9 mouse cellular contexts compared by ENCODE assay signal in genomic region chr8:111729233-111730170, GRCm38 (mm10). TPM values are rescaled to one million over a fixed set of nuclear protein-coding genes. Genes with fewer than 3 reads are reported as not detected.
DNase-seq lines count a peak whose midpoint lies in the region; ATAC-seq lines count a peak whose summit lies in the region.
"Had no signal": no experiment of that assay in that cellular context is flagged by ENCODE, and none has a peak within 500 bp of the region (broad histone marks: within the 10 kb centered on the region; RNA-seq: fewer than 3 reads in every experiment).

No protein-coding gene starts in this region.

- no peaks in the 10 kb centered on the region for H3K36me3 ChIP-seq in neural tube, embryonic 12.5 days

- H3K4me2 ChIP-seq in neural tube, embryonic 12.5 days (replicated peaks) = peak overlapping the region; percentile 91

- H3K9me3 ChIP-seq in neural tube, embryonic 12.5 days = no peaks in the 10 kb centered on the region

- H3K4me1 ChIP-seq in neural tube, embryonic 12.5 days = peaks cover 74% of the 10 kb centered on the region

- H3K27me3 ChIP-seq in neural tube, embryonic 12.5 days (replicated peaks) = no peaks in the 10 kb centered on the region

- DNase-seq in cerebellum, adult 9-11 months = peak; percentile 36
- DNase-seq in cerebellum, adult 8-10 months = no peak
- no peak for DNase-seq in neural tube, embryonic 10.5 days (ENCODE audit: extremely low spot score, low spot score)
- peak; percentile 80 for DNase-seq in kidney, postnatal 10 days
- peak; percentile 70 for DNase-seq in testis, postnatal 14 days (ENCODE audit: low spot score)
- no peak for DNase-seq in left cerebral cortex, adult 9 months (ENCODE audit: low spot score in 2 of 2)
- no peak for DNase-seq in urinary bladder, postnatal 10 days (ENCODE audit: low spot score)
- DNase-seq: layer of hippocampus, postnatal 36 days had no signal

- no peak for ATAC-seq in neural tube, embryonic 12.5 days (ENCODE audit: low FRiP score, low read depth)

- H3K27ac ChIP-seq in neural tube, embryonic 12.5 days = no peak overlapping the region

- H3K9ac ChIP-seq in neural tube, embryonic 12.5 days = no peak overlapping the region

- WGBS in neural tube, embryonic 12.5 days = 68% methylated on average over 7 of the region's 7 CpGs

- no peak overlapping the region for H3K4me3 ChIP-seq in neural tube, embryonic 12.5 days

RNA-seq across cellular contexts. Expression of gene Bcar1, which starts 14.1 kb away (rescaled TPM):
- polyA plus RNA-seq in neural tube, embryonic 12.5 days (2016; fragmentation: Nextera tagmentation; extraction: Ambion mirVana) = 55.9 and 61.5 TPM in 2 replicates

RNA-seq across cellular contexts. Expression of gene Ctrb1, which starts 38.7 kb away (rescaled TPM):
- not detected in 2 replicates for polyA plus RNA-seq in neural tube, embryonic 12.5 days (2016; fragmentation: Nextera tagmentation; extraction: Ambion mirVana)

Comparison
In these comparisons a context has a peak if more than half of its experiments do, and no peak if none do; other contexts are left out.
1. DNase-seq: peak in cerebellum, adult 9-11 months (single experiment), kidney, postnatal 10 days (single experiment) and testis, postnatal 14 days (single experiment); none in cerebellum, adult 8-10 months (single experiment), neural tube, embryonic 10.5 days (single experiment), left cerebral cortex, adult 9 months (0 of 2) and urinary bladder, postnatal 10 days (single experiment).